Mouse (Mus musculus) left cerebral cortex, postnatal 4 days (tissue): ENCODE measurements around the gene Alpl. TPM values are rescaled to one million over a fixed set of nuclear protein-coding genes. Genes with fewer than 3 reads are reported as not detected.

ENCODE experiments used
- DNase-seq: peaks from one replicate; pipeline ENCODE4 v3.0.0-alpha.2; 2022
- intact Hi-C: fragments of 180-260 bp; cut with DNase I; formaldehyde crosslinking; loops from one replicate; pipeline ENCODE4 v1.15.1; 2025
- total RNA-seq, 2 experiments: library from RNA; stranded (reverse); gene quantifications; 2 replicates each; pipeline ENCODE4 v1.2.3; 2021

The Alpl gene
- total RNA-seq, 2 experiments from 2014 or later = 6.6 to 9.3 TPM

DNA sequence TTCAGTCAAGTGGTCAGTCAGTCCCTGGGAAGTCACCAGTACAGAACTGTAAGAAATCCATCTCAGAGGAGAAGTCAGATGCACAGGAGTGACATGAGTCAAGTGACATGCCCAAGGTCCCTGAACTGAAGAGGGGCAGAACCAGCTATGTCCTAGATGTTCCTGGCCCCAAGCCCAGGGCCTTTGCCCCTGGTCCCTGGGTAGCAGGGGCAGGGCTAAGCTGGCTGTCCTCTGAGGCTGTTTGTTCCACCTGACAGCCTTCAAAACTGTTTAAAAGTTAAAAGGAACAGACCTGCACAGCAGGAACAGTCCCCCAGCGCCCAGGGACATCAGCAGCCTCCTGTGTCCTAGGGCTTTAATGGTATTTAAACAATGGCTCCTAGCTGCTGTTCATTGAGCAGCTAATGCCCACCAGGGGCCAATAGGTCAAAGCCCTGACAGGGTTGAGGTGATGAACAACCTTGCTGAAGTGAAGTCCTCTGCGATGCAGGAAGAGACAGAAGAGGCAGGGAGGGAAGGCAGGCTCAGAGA, 22.8 kb downstream of the Alpl start:
- intact Hi-C loops = no loop called here
- no peak for DNase-seq

DNA sequence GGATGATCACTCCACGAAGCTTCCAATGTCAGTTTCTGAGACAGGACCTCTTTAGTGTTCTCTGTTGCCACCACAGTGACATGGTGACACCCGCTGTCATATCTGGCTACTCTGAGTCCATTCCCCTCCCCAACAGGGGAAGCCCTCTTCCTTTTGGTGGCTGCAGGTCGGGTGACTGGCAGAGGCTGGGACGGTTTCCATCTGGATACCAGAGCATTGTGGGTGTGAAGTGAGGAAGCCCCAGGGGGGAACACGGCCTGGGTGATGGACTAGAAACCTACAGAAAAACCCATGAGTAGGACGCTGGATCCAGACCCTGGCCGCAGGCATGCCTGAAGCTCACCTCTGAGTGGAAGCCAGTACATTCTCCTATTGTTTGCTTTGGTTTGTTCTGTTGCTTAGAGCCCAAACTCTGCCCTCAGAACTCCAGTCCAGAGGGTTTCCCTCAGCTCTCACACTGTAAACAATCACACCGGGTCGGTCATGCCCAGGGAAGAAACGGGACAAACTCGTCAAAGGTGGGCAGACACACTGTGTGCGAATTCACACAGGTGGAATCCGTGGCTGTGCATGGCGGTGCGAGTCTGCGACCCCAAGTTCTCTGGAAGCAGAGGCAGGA, 23.6 kb downstream of the Alpl start:
- DNase-seq = no peak
- intact Hi-C loops = no loop called here

DNA sequence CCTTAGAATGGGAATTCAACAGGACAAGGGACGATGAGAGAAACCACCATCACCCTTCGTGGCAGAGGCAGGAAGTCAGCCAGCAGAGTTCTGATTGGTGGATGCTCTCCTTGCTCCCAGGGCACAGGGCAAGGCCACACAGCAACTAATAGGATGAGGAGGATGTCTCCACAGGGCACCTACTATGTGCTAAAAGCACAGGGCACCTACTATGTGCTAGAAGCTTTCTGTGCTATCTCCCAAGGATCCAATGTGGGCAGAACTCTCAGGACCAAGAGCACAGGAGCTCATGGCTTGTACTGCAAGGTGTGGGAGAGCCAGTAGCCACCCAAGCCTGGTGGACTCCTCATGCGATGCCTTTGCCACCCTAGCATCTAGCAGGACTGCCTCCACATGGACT, 24.4 kb downstream of the Alpl start:
- intact Hi-C loops = no loop called here

DNA sequence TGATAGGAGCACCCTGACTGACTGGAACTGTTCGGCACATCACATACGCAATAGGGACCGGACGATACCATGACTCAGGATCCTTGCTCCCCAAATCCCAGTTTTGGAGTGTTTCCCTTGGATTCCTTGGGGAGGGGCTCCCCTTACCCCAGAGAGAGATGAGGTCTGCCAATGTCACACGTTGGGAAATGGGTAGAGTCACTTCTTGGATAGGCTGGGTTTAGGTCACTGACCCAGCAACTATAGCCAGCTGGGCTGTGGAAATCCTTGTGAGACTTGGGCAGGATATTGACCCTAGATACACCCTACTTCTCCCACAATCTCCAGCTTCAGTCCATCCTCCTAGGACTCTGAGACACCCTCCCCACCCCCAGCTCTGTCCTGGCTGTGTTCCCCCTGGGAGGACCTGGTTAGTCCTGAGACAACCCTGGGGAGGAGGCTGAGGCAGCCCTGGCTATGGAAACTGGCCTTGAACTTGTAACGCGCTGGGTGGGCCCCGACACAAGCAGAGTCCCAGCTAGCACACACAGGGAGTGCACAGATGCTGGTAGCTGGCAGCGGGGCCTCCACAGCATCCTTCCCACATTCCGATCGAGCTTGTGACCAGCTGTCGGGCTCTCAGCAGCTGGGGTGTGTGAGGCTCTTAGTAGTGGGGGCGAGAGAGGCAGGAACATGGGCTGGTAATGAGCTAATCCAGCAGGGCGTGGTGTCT, 25.1 kb downstream of the Alpl start:
- intact Hi-C loops = no loop called here
- DNase-seq = no peak

More for the DNA sequence above, 24.4 kb downstream of the Alpl start:
- no peak for DNase-seq

DNA sequence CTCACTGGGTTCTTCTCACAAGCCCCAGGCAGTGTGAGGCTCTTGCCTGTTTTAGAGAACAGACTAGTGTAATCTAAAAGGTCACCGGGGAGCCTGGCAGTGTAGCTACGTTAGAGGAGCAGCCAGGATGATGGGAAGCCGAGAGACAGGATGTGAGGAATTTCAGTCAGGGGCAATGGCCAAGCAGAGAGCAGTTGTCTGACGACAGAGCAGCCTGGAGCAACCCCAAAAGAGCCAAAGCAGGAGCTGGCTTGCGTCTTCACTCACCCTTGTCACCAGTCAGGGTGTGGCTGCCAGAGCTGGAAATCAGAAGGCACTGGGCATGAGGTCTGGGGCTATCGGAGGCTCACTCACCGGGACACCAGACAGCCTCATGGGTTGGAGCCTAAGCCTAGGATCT, 26.5 kb downstream of the Alpl start:
- intact Hi-C loops = no loop called here
- DNase-seq = no peak

DNA sequence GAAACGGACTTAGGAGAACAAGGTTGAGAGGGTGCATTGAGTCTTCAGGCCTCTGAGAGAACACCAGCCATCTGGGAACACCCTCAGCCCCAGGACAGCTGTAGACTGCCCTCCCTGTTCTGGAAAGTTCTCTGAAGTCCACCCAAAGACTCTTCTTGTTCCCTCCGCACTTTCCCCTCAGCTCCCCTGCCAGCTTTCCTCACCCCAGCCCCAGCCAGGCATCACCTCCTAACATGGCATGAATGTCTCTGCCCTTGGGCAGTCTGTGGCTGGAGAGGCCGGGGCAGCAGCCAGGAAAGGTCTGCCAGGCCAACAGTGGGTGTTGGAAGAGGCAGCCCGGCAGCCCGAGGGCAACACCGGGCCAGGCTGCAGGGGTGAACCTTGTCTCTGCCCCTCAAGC, 27.4 kb downstream of the Alpl start:
- intact Hi-C loops = no loop called here
- no peak for DNase-seq

DNA sequence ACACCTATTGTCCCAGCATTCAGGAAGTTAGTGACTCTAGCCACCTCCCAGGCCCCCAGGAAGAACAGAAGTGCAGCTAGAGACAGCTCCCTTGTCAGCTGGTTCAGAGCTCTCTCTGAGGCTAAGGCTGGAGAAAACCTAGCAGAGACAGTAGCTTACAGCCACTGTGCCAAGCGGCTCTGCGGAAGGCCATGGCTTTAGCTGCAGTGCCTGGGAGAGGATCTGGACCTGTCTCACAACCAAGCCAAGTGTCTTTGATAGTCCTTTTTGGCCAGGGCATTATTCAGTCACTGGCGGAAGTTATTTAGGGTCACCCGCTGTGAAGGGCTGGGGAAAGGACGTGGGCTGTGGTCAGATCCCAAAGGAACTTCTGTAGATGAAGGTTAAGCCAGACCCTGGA, 27.8 kb downstream of the Alpl start:
- no peak for DNase-seq
- intact Hi-C loops = no loop called here

DNA sequence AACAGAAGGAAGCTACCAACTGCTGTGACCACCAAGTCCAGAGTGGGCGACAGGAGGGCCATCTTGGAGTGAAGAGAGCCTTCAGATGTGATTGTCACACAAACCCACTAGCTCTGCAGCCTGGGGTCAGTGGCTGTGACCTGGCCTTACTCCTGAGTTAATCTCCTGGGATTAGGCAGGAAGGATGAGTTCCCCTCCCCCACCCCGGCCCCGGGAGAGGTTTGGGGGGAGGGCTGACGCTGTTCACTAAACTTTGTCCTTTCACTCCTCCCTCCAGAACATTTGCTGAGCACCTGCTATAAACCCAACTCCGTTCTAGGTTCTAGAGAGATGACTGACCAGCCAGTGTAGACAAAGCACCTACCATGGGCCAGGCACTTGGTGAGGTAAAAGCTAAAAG, 29.8 kb downstream of the Alpl start:
- DNase-seq = no peak
- intact Hi-C loops = no loop called here

DNA sequence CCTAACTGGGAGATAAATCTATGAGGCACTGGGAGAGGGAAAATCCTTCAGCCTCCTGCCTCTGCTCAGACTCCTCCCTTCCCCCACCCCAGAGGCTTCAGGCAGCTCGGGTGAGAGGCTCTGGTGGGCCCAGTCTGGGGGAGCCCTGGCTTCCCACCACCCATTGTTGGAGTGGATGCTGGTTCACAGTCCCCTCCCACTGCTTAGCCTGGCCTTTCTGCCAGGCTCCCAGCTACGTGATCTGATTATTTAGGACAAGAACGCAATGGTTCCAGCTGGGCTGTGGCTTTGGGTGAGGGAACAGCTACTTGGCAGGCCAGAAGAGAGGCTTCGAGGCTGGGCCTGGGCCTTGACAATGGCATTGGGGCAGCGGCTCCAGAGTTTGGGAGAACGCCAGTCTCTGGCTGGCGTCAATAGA, 30.6 kb downstream of the Alpl start:
- intact Hi-C loops = no loop called here
- peak; percentile 81 for DNase-seq

DNA sequence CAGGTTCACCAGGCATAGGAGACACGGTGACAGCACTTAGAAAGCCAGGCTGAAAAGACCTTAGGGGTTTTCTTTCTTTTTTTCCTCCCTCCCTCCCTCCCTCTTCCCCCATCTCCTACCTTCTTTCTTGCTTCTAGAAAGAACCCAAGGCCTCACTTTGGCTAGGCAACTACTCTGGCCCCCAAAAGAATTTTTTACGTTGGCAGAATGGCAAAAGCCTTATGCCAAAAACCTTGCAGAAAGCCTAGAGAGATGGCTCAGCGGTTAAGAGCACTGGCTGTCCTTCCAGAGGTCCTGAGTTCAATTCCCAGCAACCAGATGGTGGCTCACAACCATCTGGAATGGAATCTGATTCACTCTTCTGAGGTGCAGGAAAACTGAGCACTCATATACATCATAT, 31.6 kb downstream of the Alpl start:
- DNase-seq = no peak
- intact Hi-C loops = no loop called here

DNA sequence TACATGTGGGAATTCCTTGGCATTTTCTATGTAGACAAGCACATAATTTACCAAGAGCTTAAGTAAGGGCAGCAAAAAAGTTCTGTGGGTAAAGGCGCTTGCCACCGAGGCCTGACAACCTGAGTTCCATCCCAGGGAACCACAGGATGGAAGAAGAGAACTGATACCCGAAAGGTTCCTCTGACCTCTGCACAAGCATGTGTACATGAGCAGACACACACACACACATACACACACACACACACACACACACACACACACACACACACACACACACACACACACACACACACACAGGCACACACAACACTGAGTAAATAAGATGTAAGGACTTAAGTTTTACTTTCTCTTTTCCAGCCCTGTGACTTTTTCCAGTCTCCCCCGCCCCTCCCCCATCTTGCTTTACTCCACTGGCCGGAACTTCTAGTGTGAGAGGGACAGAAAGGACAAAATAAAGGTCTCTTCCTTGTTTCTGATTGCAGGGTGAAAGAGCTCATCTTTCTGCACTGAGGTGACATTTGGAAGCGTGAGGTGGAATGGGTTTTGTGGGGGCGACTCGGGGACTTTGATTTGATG, 32.2 kb downstream of the Alpl start:
- DNase-seq = no peak
- intact Hi-C loops = no loop called here

DNA sequence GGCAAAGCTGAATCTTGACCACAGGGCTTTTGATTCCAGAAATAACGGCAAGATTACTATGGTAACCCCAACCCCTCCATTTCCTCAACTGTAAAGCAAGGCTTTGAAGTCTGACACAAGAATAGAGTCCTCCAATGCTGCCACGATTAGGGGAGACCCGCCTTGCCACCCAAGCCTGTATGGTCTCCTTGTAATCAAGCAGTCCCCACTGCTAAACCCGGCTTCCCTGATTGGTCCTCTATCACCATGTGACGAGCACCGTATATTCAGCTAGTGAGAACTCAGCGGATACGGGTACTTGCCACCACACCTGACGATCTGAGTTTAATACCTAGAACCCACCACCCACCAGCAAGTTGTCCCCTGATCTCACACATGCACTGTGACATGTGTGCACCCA, 33.3 kb downstream of the Alpl start:
- no peak for DNase-seq
- intact Hi-C loops = no loop called here

DNA sequence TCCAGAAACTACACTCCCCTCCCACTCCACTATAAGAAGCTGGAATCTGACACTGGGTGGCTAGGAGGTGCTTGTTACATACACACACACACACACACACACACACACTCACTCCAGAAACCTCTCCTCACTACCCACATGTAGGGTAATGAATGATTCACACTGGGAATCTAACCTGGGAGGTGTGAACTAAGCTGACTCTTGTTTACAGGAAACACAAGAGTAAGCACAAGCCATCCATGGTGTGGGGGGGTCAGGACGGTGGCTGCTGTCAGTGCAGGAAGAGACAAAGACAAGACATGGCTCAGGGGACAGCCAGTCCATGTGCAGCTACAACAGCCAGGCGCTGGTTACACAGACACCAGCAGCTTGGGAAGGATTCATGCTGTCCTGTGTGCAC, 41.7 kb downstream of the Alpl start:
- no peak for DNase-seq
- intact Hi-C loops = no loop called here

DNA sequence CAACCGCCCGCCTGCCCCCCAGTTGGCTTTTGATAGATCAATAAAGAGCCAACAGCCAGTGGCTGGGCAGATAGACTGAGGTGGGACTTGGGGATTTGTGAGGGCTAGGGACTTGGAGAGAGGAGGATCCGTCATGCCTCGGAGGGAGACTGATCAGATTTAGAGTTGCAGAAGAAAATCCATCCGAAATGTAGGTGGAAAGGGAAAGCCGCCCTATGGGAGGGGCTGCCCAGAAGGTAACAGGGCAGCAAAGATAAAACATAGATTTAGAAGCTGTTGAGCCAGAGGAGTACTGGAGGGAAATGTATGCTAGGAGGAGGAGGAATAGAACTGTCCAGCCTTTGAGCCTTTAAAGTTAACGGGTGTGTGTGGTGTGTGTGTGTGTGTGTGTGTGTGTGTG, 43.0 kb downstream of the Alpl start:
- no peak for DNase-seq
- intact Hi-C loops = no loop called here

DNA sequence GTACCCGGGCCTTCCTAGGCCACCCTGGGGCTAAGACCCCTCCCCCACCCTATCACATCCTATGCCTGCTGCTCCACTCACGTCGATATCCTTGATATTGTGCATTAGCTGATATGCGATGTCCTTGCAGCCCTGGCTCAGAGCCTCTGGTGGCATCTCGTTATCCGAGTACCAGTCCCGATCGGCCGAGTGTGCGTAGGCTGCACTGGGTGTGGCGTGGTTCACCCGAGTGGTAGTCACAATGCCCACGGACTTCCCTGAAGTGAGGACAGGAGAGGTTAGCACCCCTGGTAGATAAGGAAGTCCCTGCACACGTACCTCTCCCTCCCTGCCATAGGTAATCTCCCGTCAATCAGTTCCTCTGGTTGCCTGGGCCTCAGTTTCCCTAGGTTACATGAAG, 43.7 kb downstream of the Alpl start:
- intact Hi-C loops = no loop called here
- no peak for DNase-seq

DNA sequence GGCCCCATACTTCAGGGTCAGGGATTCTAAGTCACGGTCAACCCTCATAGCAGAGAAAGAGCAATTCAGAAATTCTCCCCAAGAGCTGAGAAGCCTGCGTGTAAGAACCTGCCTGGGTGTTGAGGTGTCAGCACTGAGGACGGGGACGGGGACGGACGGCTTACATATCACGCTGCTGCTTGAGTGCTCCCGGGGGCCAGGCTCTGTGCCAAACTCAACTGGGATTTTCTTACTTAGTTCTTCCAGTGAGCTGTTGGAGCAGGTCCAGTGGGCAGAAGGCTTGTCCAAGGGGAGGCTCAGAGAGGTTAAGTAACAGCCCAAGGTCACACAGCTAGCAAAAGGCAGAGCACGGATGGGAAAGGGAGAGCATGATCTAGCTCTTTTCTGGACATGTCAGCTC, 44.5 kb downstream of the Alpl start:
- intact Hi-C loops = no loop called here
- DNase-seq = peak; percentile 56

DNA sequence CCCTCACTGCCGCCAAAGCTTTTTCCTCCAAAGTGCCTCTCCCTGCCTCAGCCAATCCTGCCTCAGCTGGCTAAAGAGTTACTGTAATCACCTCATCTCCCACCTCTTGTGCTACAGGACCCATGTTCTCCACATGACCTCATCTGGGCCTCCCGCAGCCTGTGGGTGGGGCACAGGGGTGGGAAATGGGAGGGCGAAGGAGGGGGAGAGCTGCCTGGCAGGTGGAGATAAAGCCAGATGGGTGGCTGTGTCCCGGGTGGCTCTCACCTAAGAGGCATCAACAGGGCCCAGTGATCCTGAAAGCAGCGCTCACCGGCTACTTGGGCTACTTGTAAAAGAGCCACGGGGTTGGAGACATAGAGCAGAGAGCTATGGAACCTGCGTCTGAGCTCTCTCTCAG, 44.9 kb downstream of the Alpl start:
- DNase-seq = no peak
- intact Hi-C loops = no loop called here

DNA sequence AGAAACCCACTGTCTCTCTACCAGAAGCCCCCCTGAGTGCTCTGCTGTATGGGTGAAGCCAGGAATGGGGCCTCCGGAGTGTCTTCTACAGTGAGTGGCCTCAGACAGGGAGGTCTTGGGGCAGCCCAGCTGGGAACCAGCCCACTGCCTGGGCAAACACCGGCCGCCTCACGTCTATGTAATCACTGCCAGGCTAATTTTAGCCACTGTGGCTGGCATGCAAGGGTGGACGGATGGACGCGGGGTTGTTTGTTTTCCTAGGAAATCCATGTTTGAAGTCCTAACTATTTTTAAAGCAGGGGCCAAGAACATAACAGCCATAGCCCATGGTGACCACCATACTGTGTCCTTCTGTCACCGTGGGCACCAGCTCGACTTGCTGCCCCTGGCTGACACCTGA, 46.1 kb downstream of the Alpl start:
- intact Hi-C loops = no loop called here
- no peak for DNase-seq

DNA sequence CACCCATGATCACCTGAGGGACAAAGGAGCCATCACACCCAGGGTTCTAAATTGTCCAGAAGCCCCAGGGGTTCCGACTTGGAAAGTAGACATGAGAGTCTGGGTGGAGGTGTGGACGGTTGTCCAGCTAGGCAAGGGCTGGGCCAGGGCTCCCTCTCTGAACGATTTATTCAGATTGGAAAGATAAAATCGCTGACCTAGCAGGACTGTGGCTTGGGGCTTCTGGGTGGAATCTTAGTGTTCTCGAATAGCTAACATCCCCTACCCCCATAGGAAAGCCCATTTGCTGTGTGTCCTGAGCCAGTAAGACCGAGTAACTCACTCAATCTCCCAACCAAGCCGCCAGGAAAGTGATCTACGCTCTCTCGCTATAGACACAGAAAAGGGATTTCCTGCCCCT, 46.5 kb downstream of the Alpl start:
- DNase-seq = no peak
- intact Hi-C loops = loop anchor here (5.0 kb wide), 1 partner anchor 43 kb away; no protein-coding TSS in a partner anchor

DNA sequence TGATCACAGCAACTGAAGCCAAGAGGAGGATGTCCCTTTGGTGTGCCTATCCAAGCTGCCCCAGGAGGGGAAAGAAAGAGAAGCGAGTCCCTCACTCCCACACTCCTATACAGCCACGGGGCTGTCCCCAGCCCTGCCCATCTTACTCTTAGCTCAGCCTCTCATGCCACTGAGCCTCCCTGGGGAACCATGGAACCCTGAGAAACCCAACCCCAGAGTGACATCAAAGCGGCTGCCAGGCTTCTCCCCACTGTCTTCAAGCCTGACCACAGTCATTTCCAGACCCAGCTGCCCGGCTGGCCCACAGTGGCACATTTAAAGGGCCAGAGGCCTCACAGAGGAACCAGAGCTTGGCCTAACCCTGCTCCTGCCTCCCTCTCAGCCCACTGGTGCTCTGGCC, 47.5 kb downstream of the Alpl start:
- DNase-seq = no peak
- intact Hi-C loops = loop anchor here (5.0 kb wide), 1 partner anchor 44 kb away; no protein-coding TSS in a partner anchor

DNA sequence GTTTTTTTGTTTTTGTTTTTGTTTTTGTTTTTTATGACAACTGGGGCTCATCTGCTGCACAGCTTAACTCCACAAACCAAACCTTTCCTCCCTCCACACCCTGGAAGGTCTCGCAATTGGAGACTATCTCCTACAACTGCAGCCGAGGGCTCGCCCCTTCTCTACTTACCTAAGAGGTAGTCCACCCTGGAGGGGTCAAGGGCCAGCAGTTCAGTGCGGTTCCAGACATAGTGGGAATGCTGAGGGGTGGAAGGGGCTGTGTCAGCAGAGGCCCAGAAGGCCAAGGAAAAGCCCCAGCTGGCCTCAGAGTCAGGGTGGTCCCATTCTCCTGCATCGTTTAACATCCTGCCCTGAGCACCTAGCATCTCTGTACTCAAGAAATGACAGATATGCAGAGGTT, 48.6 kb downstream of the Alpl start:
- intact Hi-C loops = loop anchor here (5.0 kb wide), 1 partner anchor 45 kb away; no protein-coding TSS in a partner anchor
- no peak for DNase-seq

DNA sequence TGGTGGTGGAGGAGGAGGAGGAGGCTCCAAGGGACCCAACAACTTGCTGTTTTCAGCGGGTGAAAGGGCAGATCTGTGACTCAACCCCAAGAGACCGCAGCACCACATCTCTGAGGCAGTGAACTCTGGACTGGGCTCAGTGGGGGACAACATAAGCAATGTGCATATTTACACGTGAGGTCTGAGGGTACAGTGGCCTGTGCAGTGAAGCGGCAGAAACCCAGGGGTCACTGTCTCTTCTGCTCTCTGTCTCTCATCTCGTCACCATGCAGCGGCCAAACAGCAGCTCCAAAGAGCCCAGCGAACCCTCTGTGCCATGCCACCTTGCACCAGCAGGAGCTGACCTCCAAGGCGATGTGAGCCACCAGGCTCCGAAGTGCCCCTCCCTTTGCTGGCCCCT, 49.1 kb downstream of the Alpl start:
- intact Hi-C loops = loop anchor here (5.0 kb wide), 1 partner anchor 45 kb away; no protein-coding TSS in a partner anchor
- no peak for DNase-seq
